7 mouse cellular contexts compared by ENCODE assay signal in the genomic region with DNA sequence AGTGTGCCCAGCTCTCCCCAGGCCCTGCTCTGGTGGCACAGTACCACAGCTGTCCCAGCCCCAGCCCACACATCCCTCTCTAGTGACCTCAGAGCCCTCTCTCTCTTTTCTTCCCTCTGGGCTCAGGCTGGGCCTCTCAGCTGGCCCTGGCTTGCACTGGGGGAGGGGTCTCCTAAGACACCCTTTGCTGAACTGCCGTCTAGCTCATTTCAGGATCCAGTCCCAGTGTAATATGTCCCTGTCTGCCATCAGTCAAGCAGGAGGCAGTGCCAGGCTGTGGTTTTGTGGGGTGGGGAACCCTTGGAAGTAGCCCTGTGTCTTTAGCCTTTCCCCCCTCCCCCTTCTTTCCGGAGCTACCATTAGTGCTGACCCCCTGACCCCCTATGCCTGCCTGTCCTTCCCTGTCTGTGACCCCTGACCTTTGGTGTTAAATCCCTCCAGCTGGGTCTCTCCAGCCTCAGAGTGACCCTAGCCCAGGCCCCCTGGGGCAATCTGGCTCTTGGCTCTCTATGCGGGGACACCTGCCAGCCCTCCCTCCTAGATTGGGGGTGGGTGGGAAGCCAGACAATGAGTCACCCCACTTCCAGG. TPM values are rescaled to one million over a fixed set of nuclear protein-coding genes. Genes with fewer than 3 reads are reported as not detected.
DNase-seq lines count a peak whose midpoint lies in the region; ATAC-seq and TF ChIP-seq lines count a peak whose summit lies in the region.

No protein-coding gene starts in this region.

- no peak for TF ChIP-seq POLR2A in ES-Bruce4 (IDR thresholded peaks at IDR 0.05; ENCODE audit: insufficient read depth, low read length)

- no peak overlapping the region for H3K27ac ChIP-seq in ES-Bruce4 (ENCODE audit: insufficient read depth, low read length)
- H3K27ac ChIP-seq in heart, embryonic 15.5 days, result peak overlapping the region; percentile 96
- no peak overlapping the region for H3K27ac ChIP-seq in liver, embryonic 16.5 days (ENCODE audit: low read length)

- ATAC-seq in heart, embryonic 15.5 days (replicated peaks; ENCODE audit: insufficient number of reproducible peaks, insufficient read depth, low FRiP score, low read depth), result no peak
- no peak for ATAC-seq in liver, embryonic 16.5 days (ENCODE audit: low read depth)

- H3K9ac ChIP-seq in ES-Bruce4 (ENCODE audit: low read depth, poor library complexity, severe bottlenecking), result 0 out of 2 replicates have a peak overlapping the region, but pooled peaks have one; percentile 96
- peak overlapping the region; percentile 93 for H3K9ac ChIP-seq in heart, embryonic 15.5 days
- H3K9ac ChIP-seq in liver, embryonic 16.5 days (ENCODE audit: low read depth, low read length), result no peak overlapping the region

- peak overlapping the region; percentile 18; the same call in 1 of the 2 replicates for H3K4me3 ChIP-seq in ES-Bruce4 (ENCODE audit: low read depth, low read length)
- peak overlapping the region; percentile 92 for H3K4me3 ChIP-seq in heart, embryonic 15.5 days
- H3K4me3 ChIP-seq in liver, embryonic 16.5 days (ENCODE audit: low read depth, low read length), result no peak overlapping the region

- no peak for TF ChIP-seq CTCF in ES-Bruce4 (IDR thresholded peaks at IDR 0.05; ENCODE audit: low read depth, low read length)

- peaks cover 20% of the 10 kb centered on the region for H3K4me1 ChIP-seq in ES-Bruce4 (ENCODE audit: control insufficient read depth, insufficient read depth, low read length)
- peaks cover 83% of the 10 kb centered on the region for H3K4me1 ChIP-seq in heart, embryonic 15.5 days (replicated peaks)
- H3K4me1 ChIP-seq in liver, embryonic 16.5 days (ENCODE audit: control insufficient read depth, low read depth, low read length), result peaks cover 3% of the 10 kb centered on the region

- no peaks in the 10 kb centered on the region for H3K36me3 ChIP-seq in ES-Bruce4 (ENCODE audit: control insufficient read depth, insufficient read depth, low read length, poor library complexity, severe bottlenecking)
- H3K36me3 ChIP-seq in heart, embryonic 15.5 days, result no peaks in the 10 kb centered on the region; the same call in 1 of the 2 replicates
- H3K36me3 ChIP-seq in liver, embryonic 16.5 days (ENCODE audit: control insufficient read depth, insufficient read depth), result no peaks in the 10 kb centered on the region

- 19% methylated on average over 3 of the region's 3 CpGs for WGBS in heart, embryonic 15.5 days
- WGBS in liver, embryonic 16.5 days (ENCODE audit: insufficient replicate concordance), result 38% methylated on average over 3 of the region's 3 CpGs

- DNase-seq in 3T3-L1 (ENCODE audit: low read depth, low spot score), result peak; percentile 76
- DNase-seq in frontal cortex, postnatal 10 days (ENCODE audit: low spot score in 2 of 2), result no peak
- DNase-seq in urinary bladder, postnatal 14 days (ENCODE audit: low spot score), result no peak
- no peak for DNase-seq in gastrocnemius, postnatal 4 days (ENCODE audit: low spot score in 2 of 2)

- H3K27me3 ChIP-seq in ES-Bruce4 (ENCODE audit: control insufficient read depth, insufficient read depth, low read length, poor library complexity, severe bottlenecking), result no peaks in the 10 kb centered on the region
- H3K27me3 ChIP-seq in heart, embryonic 15.5 days, result no peaks in the 10 kb centered on the region
- H3K27me3 ChIP-seq in liver, embryonic 16.5 days (ENCODE audit: control insufficient read depth, insufficient read depth, low read depth, low read length), result peaks cover 40% of the 10 kb centered on the region

- 0 out of 2 replicates have a peak, but pooled peaks have one; percentile 10 for TF ChIP-seq EP300 in ES-Bruce4 (IDR thresholded peaks at IDR 0.05; ENCODE audit: insufficient read depth, low read depth, low read length)

- H3K4me2 ChIP-seq in heart, embryonic 15.5 days, result peak overlapping the region; percentile 76
- H3K4me2 ChIP-seq in liver, embryonic 16.5 days (ENCODE audit: low read depth, low read length), result peak overlapping the region; percentile 60; the same call in 1 of the 2 replicates

- no peaks in the 10 kb centered on the region for H3K9me3 ChIP-seq in ES-Bruce4 (replicated peaks; ENCODE audit: control insufficient read depth, insufficient read depth, low read length, poor library complexity, severe bottlenecking)
- H3K9me3 ChIP-seq in heart, embryonic 15.5 days (replicated peaks), result no peaks in the 10 kb centered on the region
- no peaks in the 10 kb centered on the region for H3K9me3 ChIP-seq in liver, embryonic 16.5 days (replicated peaks; ENCODE audit: control insufficient read depth, low read length)

RNA-seq across cellular contexts. Expression of a gene that starts 1.7 kb away (rescaled TPM):
- polyA plus RNA-seq in ES-Bruce4 (2011; ENCODE audit: insufficient read depth, insufficient read length, low read depth, missing spikeins), result 31.2 and 34.8 TPM in 2 replicates
- 17.7 and 17.9 TPM in 2 replicates for polyA plus RNA-seq in heart, embryonic 15.5 days (2015; fragmentation: Nextera tagmentation; extraction: Ambion mirVana)
- 2.1 and 2.5 TPM in 2 replicates for polyA plus RNA-seq in liver, embryonic 16.5 days (2015; fragmentation: Nextera tagmentation; extraction: Ambion mirVana)
- total RNA-seq in gastrocnemius, postnatal 4 days (2021), result 10 to 100 TPM; 41.4 to 45.9 TPM

RNA-seq across cellular contexts. Expression of a gene that starts 28.6 kb away (rescaled TPM):
- polyA plus RNA-seq in ES-Bruce4 (2011; ENCODE audit: insufficient read depth, insufficient read length, low read depth, missing spikeins), result 34.8 and 39.5 TPM in 2 replicates
- polyA plus RNA-seq in heart, embryonic 15.5 days (2015; fragmentation: Nextera tagmentation; extraction: Ambion mirVana), result 118 and 125 TPM in 2 replicates
- polyA plus RNA-seq in liver, embryonic 16.5 days (2015; fragmentation: Nextera tagmentation; extraction: Ambion mirVana), result 50.8 and 54.5 TPM in 2 replicates
- 10 to 100 TPM; 77.1 TPM for total RNA-seq in gastrocnemius, postnatal 4 days (2021)

RNA-seq across cellular contexts. Expression of a gene that starts 36.6 kb away (rescaled TPM):
- 19.3 and 21.2 TPM in 2 replicates for polyA plus RNA-seq in ES-Bruce4 (2011; ENCODE audit: insufficient read depth, insufficient read length, low read depth, missing spikeins)
- polyA plus RNA-seq in heart, embryonic 15.5 days (2015; fragmentation: Nextera tagmentation; extraction: Ambion mirVana), result 5.6 and 7.1 TPM in 2 replicates
- 4.7 and 4.8 TPM in 2 replicates for polyA plus RNA-seq in liver, embryonic 16.5 days (2015; fragmentation: Nextera tagmentation; extraction: Ambion mirVana)
- total RNA-seq in gastrocnemius, postnatal 4 days (2021), result 10 to 100 TPM; 10.5 to 11.6 TPM

RNA-seq across cellular contexts. Expression of a gene that starts 43.5 kb away (rescaled TPM):
- 6.2 and 7.9 TPM in 2 replicates for polyA plus RNA-seq in ES-Bruce4 (2011; ENCODE audit: insufficient read depth, insufficient read length, low read depth, missing spikeins)
- polyA plus RNA-seq in heart, embryonic 15.5 days (2015; fragmentation: Nextera tagmentation; extraction: Ambion mirVana), result 14.7 and 20.7 TPM in 2 replicates
- 2.0 and 3.0 TPM in 2 replicates for polyA plus RNA-seq in liver, embryonic 16.5 days (2015; fragmentation: Nextera tagmentation; extraction: Ambion mirVana)
- 10 to 100 TPM; 11.7 to 15.1 TPM for total RNA-seq in gastrocnemius, postnatal 4 days (2021)

RNA-seq across cellular contexts. Expression of a gene that starts 43.6 kb away (rescaled TPM):
- polyA plus RNA-seq in ES-Bruce4 (2011; ENCODE audit: insufficient read depth, insufficient read length, low read depth, missing spikeins), result 55.8 and 55.9 TPM in 2 replicates
- 78.3 and 79.6 TPM in 2 replicates for polyA plus RNA-seq in heart, embryonic 15.5 days (2015; fragmentation: Nextera tagmentation; extraction: Ambion mirVana)
- 46.5 and 47.3 TPM in 2 replicates for polyA plus RNA-seq in liver, embryonic 16.5 days (2015; fragmentation: Nextera tagmentation; extraction: Ambion mirVana)
- 10 to 100 TPM; 61.8 to 62.1 TPM for total RNA-seq in gastrocnemius, postnatal 4 days (2021)
